Mouse (Mus musculus): ENCODE data around the gene Kpna7.

Kpna7 gene

DNA sequence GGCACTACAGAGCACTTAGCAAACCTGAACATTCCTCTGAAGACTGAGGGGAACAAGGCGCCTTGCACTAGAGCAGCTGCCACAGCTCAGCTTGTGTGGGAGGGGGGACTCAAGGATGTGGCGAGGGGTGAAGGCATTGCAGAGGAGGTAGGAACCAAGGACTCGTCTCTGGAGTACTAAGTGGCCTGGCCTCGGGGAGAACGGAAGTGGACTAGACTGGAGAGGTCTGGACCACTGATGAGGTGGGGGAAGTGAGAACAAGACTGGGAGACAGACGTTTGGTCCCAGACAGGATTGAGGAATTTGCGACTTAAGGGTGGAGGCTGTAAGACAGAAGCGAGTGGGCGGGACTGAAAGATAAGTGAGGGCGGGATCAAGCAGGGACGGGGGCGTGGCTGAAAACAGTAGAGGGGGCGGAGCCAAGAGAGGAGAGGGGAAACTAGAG lies 120.0 kb downstream of the Kpna7 start:
- DNase-seq (ENCODE audit: low spot score) = no peak

- DNase-seq (ENCODE audit: low spot score) = no peak
Observed at GRCm38 (mm10) chr5:144963401-144963800, 120.4 kb downstream of the Kpna7 start.

- no peak for DNase-seq (ENCODE audit: low spot score)
Observed at GRCm38 (mm10) chr5:144958271-144958670, 125.6 kb downstream of the Kpna7 start.

- no peak for DNase-seq (ENCODE audit: low spot score)
Observed at GRCm38 (mm10) chr5:144954432-144954831, 129.4 kb downstream of the Kpna7 start.

DNA sequence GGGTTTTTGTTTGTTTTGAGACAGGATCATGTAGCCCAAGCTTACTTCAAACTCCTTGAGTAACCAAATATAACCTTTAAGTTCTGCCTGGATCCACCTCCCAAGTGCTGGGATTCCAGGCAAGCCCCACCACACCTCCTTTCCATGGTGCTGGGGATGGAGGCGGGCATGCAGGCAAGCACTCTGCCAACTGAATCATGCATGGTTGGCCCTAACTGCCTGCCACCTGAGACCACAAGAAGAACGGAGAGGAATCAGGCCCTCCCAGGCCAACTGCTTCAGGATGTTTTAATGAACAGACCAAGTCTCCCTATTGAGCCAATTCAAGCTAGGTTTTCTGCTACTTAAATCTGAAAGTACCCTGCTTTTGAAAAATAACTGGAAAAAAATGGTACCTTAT lies 131.2 kb downstream of the Kpna7 start:
- no peak for DNase-seq (ENCODE audit: low spot score)

GRCm38 (mm10) chr5:144950428-144951051 lies 133.3 kb downstream of the Kpna7 start:
- no peak for DNase-seq (ENCODE audit: low spot score)

GRCm38 (mm10) chr5:144949856-144950255 lies 134.0 kb downstream of the Kpna7 start:
- DNase-seq (ENCODE audit: low spot score) = no peak

- DNase-seq (ENCODE audit: low spot score) = no peak
Observed at GRCm38 (mm10) chr5:144948422-144948821, 135.4 kb downstream of the Kpna7 start.

- DNase-seq (ENCODE audit: low spot score) = no peak
Observed at GRCm38 (mm10) chr5:144948002-144948401, 135.8 kb downstream of the Kpna7 start.

- DNase-seq (ENCODE audit: low spot score) = no peak
Observed at GRCm38 (mm10) chr5:144946032-144946431, 137.8 kb downstream of the Kpna7 start.

GRCm38 (mm10) chr5:144944932-144945331 lies 138.9 kb downstream of the Kpna7 start:
- no peak for DNase-seq (ENCODE audit: low spot score)

GRCm38 (mm10) chr5:144944370-144944769 lies 139.5 kb downstream of the Kpna7 start:
- DNase-seq (ENCODE audit: low spot score) = no peak

GRCm38 (mm10) chr5:144943346-144943745 lies 140.5 kb downstream of the Kpna7 start:
- no peak for DNase-seq (ENCODE audit: low spot score)

DNA sequence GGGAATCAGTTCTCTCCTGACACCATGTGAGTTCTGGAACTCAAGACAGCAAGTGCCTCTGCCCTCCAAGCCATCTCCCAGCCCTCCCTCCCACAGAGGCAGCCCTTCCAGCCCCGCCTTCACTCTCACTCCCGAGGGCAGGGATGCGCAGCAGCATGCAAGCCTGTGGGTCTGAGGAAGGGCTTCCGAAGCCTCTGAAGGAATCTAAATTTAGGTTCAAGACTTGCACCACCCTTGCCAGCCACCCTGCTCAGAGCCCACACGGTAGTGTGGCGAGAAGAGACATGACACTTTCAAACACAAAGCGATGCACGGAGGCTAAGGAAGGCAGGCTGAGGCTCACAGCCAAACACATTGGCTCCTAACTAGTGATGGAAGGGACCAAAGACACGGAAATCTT lies 141.4 kb downstream of the Kpna7 start:
- DNase-seq (ENCODE audit: low spot score) = no peak

GRCm38 (mm10) chr5:144940904-144941303 lies 142.9 kb downstream of the Kpna7 start:
- DNase-seq (ENCODE audit: low spot score) = no peak

DNA sequence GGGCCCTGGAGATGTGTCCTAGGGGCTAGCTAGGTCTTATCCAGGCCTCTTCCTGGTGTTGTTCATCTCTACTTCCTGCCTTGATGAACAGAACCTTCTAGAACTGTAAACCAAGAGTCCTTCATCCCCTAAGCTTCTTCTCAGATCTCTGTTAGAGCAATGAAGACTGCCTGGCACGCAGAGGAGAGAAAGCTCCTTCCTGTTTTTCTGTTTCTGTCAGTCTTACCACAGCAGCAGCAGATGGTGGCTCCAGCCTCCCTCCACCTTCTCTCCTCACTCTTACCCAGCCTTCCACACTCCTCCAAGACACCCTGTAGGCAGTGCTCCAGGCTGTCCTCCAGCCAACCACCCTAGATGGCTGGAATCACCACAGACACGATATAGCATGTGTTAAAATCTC lies 146.5 kb downstream of the Kpna7 start:
- DNase-seq (ENCODE audit: low spot score) = no peak

Data from urinary bladder, postnatal 10 days (tissue).